Mouse (Mus musculus): ENCODE results near the gene Fam171a1. TPM values are rescaled to one million over a fixed set of nuclear protein-coding genes. Genes with fewer than 3 reads are reported as not detected.

Fam171a1 gene
- total and polyA plus RNA-seq, 3 experiments: 10.8 to 14.3 (median 14.1) TPM

DNA sequence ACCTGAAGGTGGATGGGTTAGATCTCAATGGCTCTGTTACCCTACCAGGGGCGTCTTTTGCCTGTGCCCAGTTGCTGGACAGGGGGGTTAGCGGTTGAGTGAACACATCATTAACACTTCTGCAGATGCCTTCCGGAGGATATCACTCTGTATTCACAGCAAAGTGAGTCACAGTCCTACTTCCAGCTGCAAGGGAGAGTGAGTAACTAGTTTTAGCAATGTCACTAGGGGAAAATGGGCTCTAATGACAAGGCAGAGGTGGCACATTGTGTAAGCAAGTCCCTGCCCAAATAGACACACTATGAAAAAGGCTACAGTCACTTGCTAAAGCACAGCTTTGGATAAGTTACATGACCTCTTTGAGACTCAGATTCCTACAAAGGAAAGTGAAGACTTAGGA lies 152.4 kb downstream of the Fam171a1 start:
- no peak overlapping the region for H3K9ac ChIP-seq (ENCODE audit: low read depth, low read length)
- H3K4me3 ChIP-seq: no peak overlapping the region
- no peaks in the 10 kb centered on the region for H3K4me1 ChIP-seq (ENCODE audit: control insufficient read depth, insufficient read depth, low read length)
- H3K36me3 ChIP-seq (ENCODE audit: control insufficient read depth, insufficient read depth, low read length): no peaks in the 10 kb centered on the region
- H3K27me3 ChIP-seq (ENCODE audit: control insufficient read depth, insufficient read depth, low read length): no peaks in the 10 kb centered on the region
- WGBS: 73% methylated on average over 3 of the region's 3 CpGs
- no peak overlapping the region for H3K27ac ChIP-seq
- H3K79me2 ChIP-seq (replicated peaks; ENCODE audit: control insufficient read depth, insufficient read depth, low read length): no peaks in the 10 kb centered on the region
- TF ChIP-seq CTCF (IDR thresholded peaks at IDR 0.05) (no peak), POLR2A (IDR thresholded peaks at IDR 0.05; ENCODE audit: insufficient read depth, low read depth, low read length) (no peak), EP300 (IDR thresholded peaks at IDR 0.05; ENCODE audit: insufficient read depth, low read depth, low read length) (no peak)
- DNase-seq: no peak
- intact Hi-C loops (cut with DNase I): no loop called here

GRCm38 (mm10) chr2:3267879-3268278 lies 153.9 kb downstream of the Fam171a1 start:
- H3K4me3 ChIP-seq: no peak overlapping the region
- WGBS: 28% methylated on average over 3 of the region's 3 CpGs
- intact Hi-C loops (cut with DNase I): no loop called here
- peaks cover 1% of the 10 kb centered on the region; the same call in 1 of the 2 replicates for H3K4me1 ChIP-seq (ENCODE audit: control insufficient read depth, insufficient read depth, low read length)
- DNase-seq: no peak
- no peaks in the 10 kb centered on the region for H3K36me3 ChIP-seq (ENCODE audit: control insufficient read depth, insufficient read depth, low read length)
- TF ChIP-seq CTCF (IDR thresholded peaks at IDR 0.05): no peak
- no peak for TF ChIP-seq EP300 (IDR thresholded peaks at IDR 0.05; ENCODE audit: insufficient read depth, low read depth, low read length)
- no peak for TF ChIP-seq POLR2A (IDR thresholded peaks at IDR 0.05; ENCODE audit: insufficient read depth, low read depth, low read length)
- H3K9ac ChIP-seq (ENCODE audit: low read depth, low read length): no peak overlapping the region
- no peaks in the 10 kb centered on the region for H3K79me2 ChIP-seq (replicated peaks; ENCODE audit: control insufficient read depth, insufficient read depth, low read length)
- no peak overlapping the region for H3K27ac ChIP-seq
- H3K27me3 ChIP-seq (ENCODE audit: control insufficient read depth, insufficient read depth, low read length): no peaks in the 10 kb centered on the region

DNA sequence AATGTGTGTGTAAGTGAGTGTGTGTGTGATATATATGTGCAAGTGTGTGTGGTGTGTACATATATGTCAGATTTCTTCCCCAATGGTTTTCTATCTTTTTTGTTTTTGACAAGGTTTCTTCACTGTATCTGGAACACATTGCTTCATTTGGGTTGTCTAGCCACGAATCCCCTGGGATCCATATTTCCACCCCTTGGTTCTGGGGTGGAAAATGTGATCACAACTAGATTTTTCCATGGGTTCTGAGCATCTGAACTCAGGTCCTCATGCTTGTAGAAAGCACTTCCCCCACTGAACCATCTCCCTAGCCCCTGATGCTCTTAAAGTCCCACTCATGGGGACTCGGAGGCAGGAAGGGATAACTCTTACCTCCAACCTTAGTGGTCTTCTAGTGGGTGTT lies 159.3 kb downstream of the Fam171a1 start:
- no peak for TF ChIP-seq CTCF (IDR thresholded peaks at IDR 0.05)
- TF ChIP-seq EP300 (IDR thresholded peaks at IDR 0.05; ENCODE audit: insufficient read depth, low read depth, low read length): no peak
- TF ChIP-seq POLR2A (IDR thresholded peaks at IDR 0.05; ENCODE audit: insufficient read depth, low read depth, low read length): no peak
- H3K27ac ChIP-seq: no peak overlapping the region
- 87% methylated on average over 2 of the region's 2 CpGs for WGBS
- no peak overlapping the region for H3K4me3 ChIP-seq
- intact Hi-C loops (cut with DNase I): no loop called here
- no peaks in the 10 kb centered on the region for H3K36me3 ChIP-seq (ENCODE audit: control insufficient read depth, insufficient read depth, low read length)
- no peaks in the 10 kb centered on the region for H3K79me2 ChIP-seq (replicated peaks; ENCODE audit: control insufficient read depth, insufficient read depth, low read length)
- DNase-seq: no peak
- H3K27me3 ChIP-seq (ENCODE audit: control insufficient read depth, insufficient read depth, low read length): no peaks in the 10 kb centered on the region
- H3K9ac ChIP-seq (ENCODE audit: low read depth, low read length): no peak overlapping the region
- peaks cover 1% of the 10 kb centered on the region for H3K4me1 ChIP-seq (ENCODE audit: control insufficient read depth, insufficient read depth, low read length)

DNA sequence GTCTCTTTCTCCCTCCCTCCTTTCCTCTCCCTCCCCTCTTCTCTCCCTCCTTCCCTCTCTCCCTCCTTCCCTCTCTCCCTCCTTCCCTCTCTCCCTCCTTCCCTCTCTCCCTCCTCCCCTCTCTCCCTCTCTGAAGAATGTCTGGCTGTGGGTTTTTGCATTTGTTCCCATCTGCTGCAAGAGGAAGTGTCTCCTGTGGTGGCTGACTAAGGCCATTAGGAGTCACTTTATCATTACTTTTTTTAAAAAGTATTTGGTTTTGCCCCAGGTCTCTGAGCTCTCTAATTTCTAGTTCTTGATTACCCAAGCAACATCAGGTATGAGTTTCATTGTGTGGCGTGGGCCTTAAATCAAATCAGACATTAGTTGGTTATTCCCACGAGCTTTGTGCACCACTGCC lies 162.1 kb downstream of the Fam171a1 start:
- H3K4me3 ChIP-seq: no peak overlapping the region
- H3K27ac ChIP-seq: no peak overlapping the region
- no peaks in the 10 kb centered on the region for H3K27me3 ChIP-seq (ENCODE audit: control insufficient read depth, insufficient read depth, low read length)
- no peak for DNase-seq
- no peak for TF ChIP-seq POLR2A (IDR thresholded peaks at IDR 0.05; ENCODE audit: insufficient read depth, low read depth, low read length)
- no peak for TF ChIP-seq CTCF (IDR thresholded peaks at IDR 0.05)
- no peak for TF ChIP-seq EP300 (IDR thresholded peaks at IDR 0.05; ENCODE audit: insufficient read depth, low read depth, low read length)
- H3K36me3 ChIP-seq (ENCODE audit: control insufficient read depth, insufficient read depth, low read length): no peaks in the 10 kb centered on the region
- WGBS: 78% methylated on average over 2 of the region's 2 CpGs
- peaks cover 1% of the 10 kb centered on the region for H3K4me1 ChIP-seq (ENCODE audit: control insufficient read depth, insufficient read depth, low read length)
- intact Hi-C loops (cut with DNase I): no loop called here
- H3K79me2 ChIP-seq (replicated peaks; ENCODE audit: control insufficient read depth, insufficient read depth, low read length): no peaks in the 10 kb centered on the region
- H3K9ac ChIP-seq (ENCODE audit: low read depth, low read length): no peak overlapping the region

Small RNA genes lying within 50 kb of the gene (microRNA-seq; reads per million reads assigned to microRNA genes)
- gene Gm27306: 0 reads per million in 2 experiments

Other genes starting within 250 kb of the Fam171a1 start
- gene Nmt2, start 170.0 kb downstream of the Fam171a1 start, total RNA-seq (2021): 10 to 100 TPM in 1 of 2 experiments, 1 to 10 TPM in 1; 7.8 to 10.4 TPM
- 3.7 and 5.6 TPM in 2 replicates for gene Nmt2, start 170.0 kb downstream of the Fam171a1 start, polyA plus RNA-seq (2012; rRNA removed)
- 1 to 10 TPM; 4.3 to 5.8 TPM for gene Rpp38, start 218.4 kb downstream of the Fam171a1 start, total RNA-seq (2021)
- 2.8 and 5.4 TPM in 2 replicates for gene Rpp38, start 218.4 kb downstream of the Fam171a1 start, polyA plus RNA-seq (2012; rRNA removed)
- gene Acbd7, start 221.9 kb downstream of the Fam171a1 start, total RNA-seq (2021): 1 to 10 TPM; 1.1 to 1.7 TPM
- not detected in 2 replicates for gene Acbd7, start 221.9 kb downstream of the Fam171a1 start, polyA plus RNA-seq (2012; rRNA removed)